ENCODE assay signal across 23 mouse cellular contexts in genomic region chr11:96576491-96577427, GRCm38 (mm10).
DNase-seq lines count a peak whose midpoint lies in the region; ATAC-seq lines count a peak whose summit lies in the region.
"Had no signal": no experiment of that assay in that cellular context is flagged by ENCODE, and none has a peak within 500 bp of the region (broad histone marks: within the 10 kb centered on the region; RNA-seq: fewer than 3 reads in every experiment).

No protein-coding gene starts in this region.

- H3K27me3 ChIP-seq in intestine, embryonic 14.5 days (replicated peaks; ENCODE audit: control insufficient read depth, insufficient read depth, low read length) = no peaks in the 10 kb centered on the region
- H3K27me3 ChIP-seq in intestine, embryonic 15.5 days (replicated peaks) = no peaks in the 10 kb centered on the region
- H3K27me3 ChIP-seq in midbrain, embryonic 12.5 days = no peaks in the 10 kb centered on the region
- H3K27me3 ChIP-seq in midbrain, embryonic 15.5 days (replicated peaks) = no peaks in the 10 kb centered on the region

- H3K9me3 ChIP-seq in intestine, embryonic 14.5 days (ENCODE audit: control insufficient read depth, low read length) = no peaks in the 10 kb centered on the region
- no peaks in the 10 kb centered on the region for H3K9me3 ChIP-seq in intestine, embryonic 15.5 days
- H3K9me3 ChIP-seq in midbrain, embryonic 12.5 days = no peaks in the 10 kb centered on the region
- H3K9me3 ChIP-seq in midbrain, embryonic 15.5 days = no peaks in the 10 kb centered on the region
- H3K9me3 ChIP-seq: embryonic facial prominence, embryonic 13.5 days; heart, embryonic 12.5 days; limb, embryonic 10.5 days; liver, embryonic 12.5 days had no signal

- H3K36me3 ChIP-seq in intestine, embryonic 14.5 days (ENCODE audit: control insufficient read depth, insufficient read depth, low read length) = no peaks in the 10 kb centered on the region
- H3K36me3 ChIP-seq in intestine, embryonic 15.5 days = no peaks in the 10 kb centered on the region
- no peaks in the 10 kb centered on the region for H3K36me3 ChIP-seq in midbrain, embryonic 12.5 days
- no peaks in the 10 kb centered on the region for H3K36me3 ChIP-seq in midbrain, embryonic 15.5 days (replicated peaks)
- H3K36me3 ChIP-seq: embryonic facial prominence, embryonic 13.5 days; heart, embryonic 12.5 days; limb, embryonic 10.5 days; liver, embryonic 12.5 days had no signal

- no peak for DNase-seq in intestine, embryonic 14.5 days (ENCODE audit: low spot score)
- peak; percentile 37 for DNase-seq in neural tube, embryonic 10.5 days (ENCODE audit: extremely low spot score, low spot score)
- peak; percentile 25 for DNase-seq in retina, postnatal 1 day
- no peak for DNase-seq in cerebellum, adult 8-10 months
- no peak for DNase-seq in heart, postnatal 25 days (ENCODE audit: low spot score)
- DNase-seq: cerebellum, adult 2 months; gastrocnemius, postnatal 36 days; heart, postnatal 14 days; kidney, adult 18-20 months; kidney, postnatal 25 days; lung, adult 2 months; right cerebral cortex, adult 18-20 months; thymus, postnatal 14 days had no signal

- H3K4me1 ChIP-seq in intestine, embryonic 14.5 days (replicated peaks; ENCODE audit: control insufficient read depth, insufficient read depth, low read length) = peaks cover 36% of the 10 kb centered on the region
- H3K4me1 ChIP-seq in intestine, embryonic 15.5 days (replicated peaks) = peaks cover 9% of the 10 kb centered on the region; the same call in 1 of the 2 replicates
- peaks cover 36% of the 10 kb centered on the region for H3K4me1 ChIP-seq in midbrain, embryonic 12.5 days
- H3K4me1 ChIP-seq in midbrain, embryonic 15.5 days = peaks cover 26% of the 10 kb centered on the region
- H3K4me1 ChIP-seq: liver, embryonic 12.5 days had no signal

- intact Hi-C loops in heart, postnatal 25 days (cut with DNase I) = no loop called here

- H3K4me3 ChIP-seq in intestine, embryonic 14.5 days (ENCODE audit: low read depth, low read length) = no peak overlapping the region
- H3K4me3 ChIP-seq in intestine, embryonic 15.5 days (replicated peaks) = no peak overlapping the region
- H3K4me3 ChIP-seq in midbrain, embryonic 12.5 days = no peak overlapping the region
- no peak overlapping the region for H3K4me3 ChIP-seq in midbrain, embryonic 15.5 days
- H3K4me3 ChIP-seq: embryonic facial prominence, embryonic 13.5 days; heart, embryonic 12.5 days; left cerebral cortex, adult 2 months; limb, embryonic 10.5 days; liver, embryonic 12.5 days had no signal

- H3K9ac ChIP-seq in intestine, embryonic 14.5 days (ENCODE audit: low read length) = no peak overlapping the region
- no peak overlapping the region for H3K9ac ChIP-seq in intestine, embryonic 15.5 days
- no peak overlapping the region for H3K9ac ChIP-seq in midbrain, embryonic 12.5 days (replicated peaks)
- no peak overlapping the region for H3K9ac ChIP-seq in midbrain, embryonic 15.5 days
- H3K9ac ChIP-seq: embryonic facial prominence, embryonic 13.5 days; heart, embryonic 12.5 days; liver, embryonic 12.5 days had no signal

- no peak overlapping the region for H3K27ac ChIP-seq in intestine, embryonic 14.5 days (ENCODE audit: low read depth)
- no peak overlapping the region for H3K27ac ChIP-seq in intestine, embryonic 15.5 days
- no peak overlapping the region for H3K27ac ChIP-seq in midbrain, embryonic 12.5 days (replicated peaks)
- no peak overlapping the region for H3K27ac ChIP-seq in midbrain, embryonic 15.5 days
- H3K27ac ChIP-seq: embryonic facial prominence, embryonic 13.5 days; left cerebral cortex, adult 2 months; limb, embryonic 10.5 days; liver, embryonic 12.5 days had no signal

- no peak for ATAC-seq in intestine, embryonic 14.5 days (replicated peaks; ENCODE audit: low FRiP score, low TSS enrichment, low read depth)
- no peak for ATAC-seq in intestine, embryonic 15.5 days
- no peak for ATAC-seq in midbrain, embryonic 12.5 days (ENCODE audit: low FRiP score, low read depth)
- no peak for ATAC-seq in midbrain, embryonic 15.5 days (replicated peaks)
- ATAC-seq: forebrain, embryonic 16.5 days; hindbrain, embryonic 16.5 days; liver, embryonic 12.5 days had no signal

- peak overlapping the region; percentile 5; the same call in 1 of the 2 replicates for H3K4me2 ChIP-seq in intestine, embryonic 14.5 days (ENCODE audit: low read length)
- H3K4me2 ChIP-seq in intestine, embryonic 15.5 days (replicated peaks) = no peak overlapping the region
- 0 out of 2 replicates have a peak overlapping the region, but pooled peaks have one; percentile 5 for H3K4me2 ChIP-seq in midbrain, embryonic 12.5 days (replicated peaks)
- no peak overlapping the region for H3K4me2 ChIP-seq in midbrain, embryonic 15.5 days
- H3K4me2 ChIP-seq: embryonic facial prominence, embryonic 13.5 days; heart, embryonic 12.5 days; liver, embryonic 12.5 days had no signal

- WGBS in intestine, embryonic 14.5 days = 37% methylated on average over 14 of the region's 14 CpGs
- WGBS in intestine, embryonic 15.5 days = 43% methylated on average over 14 of the region's 14 CpGs
- 40% methylated on average over 14 of the region's 14 CpGs for WGBS in midbrain, embryonic 12.5 days
- WGBS in midbrain, embryonic 15.5 days = 30% methylated on average over 14 of the region's 14 CpGs

Comparison
In these comparisons a context has a peak if more than half of its experiments do, and no peak if none do; other contexts are left out.
1. H3K4me2 ChIP-seq: peak in intestine, embryonic 14.5 days (single experiment) and midbrain, embryonic 12.5 days (single experiment); none in intestine, embryonic 15.5 days (single experiment) and midbrain, embryonic 15.5 days (single experiment).
2. DNase-seq: peak in neural tube, embryonic 10.5 days (single experiment) and retina, postnatal 1 day (single experiment); none in intestine, embryonic 14.5 days (single experiment), cerebellum, adult 8-10 months (single experiment) and heart, postnatal 25 days (single experiment).